Mouse (Mus musculus): ENCODE measurements at regions not wholly inside any gene's neighbourhood (a gene's known extent, or its start where the extent isn't known, plus 50 kb on each side); places are given as distances from the start of the nearest gene placed in this dataset.

GRCm38 (mm10) chr7:128834894-128835293, 90.2 kb downstream of the Sec23ip start:
- DNase-seq, result no peak

GRCm38 (mm10) chr7:128836435-128836834, 91.7 kb downstream of the Sec23ip start:
- no peak for DNase-seq

- no peak for DNase-seq
Measured at GRCm38 (mm10) chr7:128842561-128842960, 97.8 kb downstream of the Sec23ip start.

GRCm38 (mm10) chr7:128843576-128843975, 98.8 kb downstream of the Sec23ip start:
- no peak for DNase-seq

- no peak for DNase-seq
Measured at GRCm38 (mm10) chr7:128849261-128849660, 104.5 kb downstream of the Sec23ip start.

GRCm38 (mm10) chr7:128854193-128854592, 109.5 kb downstream of the Sec23ip start:
- no peak for DNase-seq

GRCm38 (mm10) chr7:128854690-128855343, 110.1 kb downstream of the Sec23ip start:
- no peak for DNase-seq

- peak; percentile 62 for DNase-seq
Measured at GRCm38 (mm10) chr7:128860141-128860540, 115.4 kb downstream of the Sec23ip start.

- DNase-seq, result no peak
Measured at GRCm38 (mm10) chr7:128860709-128861108, 116.0 kb downstream of the Sec23ip start.

- DNase-seq, result no peak
Measured at GRCm38 (mm10) chr7:128861376-128861775, 116.6 kb downstream of the Sec23ip start.

GRCm38 (mm10) chr7:128868799-128869198, 124.1 kb downstream of the Sec23ip start:
- DNase-seq, result no peak

- no peak for DNase-seq
Measured at GRCm38 (mm10) chr7:128884015-128884414, 139.3 kb downstream of the Sec23ip start.

GRCm38 (mm10) chr7:128885551-128885950, 140.8 kb downstream of the Sec23ip start:
- no peak for DNase-seq

- DNase-seq, result no peak
Measured at GRCm38 (mm10) chr7:128910134-128910533, 165.4 kb downstream of the Sec23ip start.

- DNase-seq, result no peak
Measured at GRCm38 (mm10) chr7:128937976-128938730, 193.4 kb downstream of the Sec23ip start.

- DNase-seq, result no peak
Measured at GRCm38 (mm10) chr7:128960575-128960974, 215.8 kb downstream of the Sec23ip start.

- DNase-seq, result no peak
Measured at GRCm38 (mm10) chr7:128979904-128980303, 235.2 kb downstream of the Sec23ip start.

- no peak for DNase-seq
Measured at GRCm38 (mm10) chr7:128980827-128981226, 236.1 kb downstream of the Sec23ip start.

- no peak for DNase-seq
Measured at GRCm38 (mm10) chr7:128998759-128999158, 254.0 kb downstream of the Sec23ip start.

- DNase-seq, result no peak
Measured at GRCm38 (mm10) chr7:129002419-129002818, 254.4 kb upstream of the Plpp4 start.

- DNase-seq, result no peak
Measured at GRCm38 (mm10) chr7:129003150-129003549, 253.7 kb upstream of the Plpp4 start.

GRCm38 (mm10) chr7:129016353-129016752, 240.5 kb upstream of the Plpp4 start:
- no peak for DNase-seq

- DNase-seq, result no peak
Measured at GRCm38 (mm10) chr7:129027116-129027515, 229.7 kb upstream of the Plpp4 start.

- DNase-seq, result no peak
Measured at GRCm38 (mm10) chr7:129048023-129048422, 208.8 kb upstream of the Plpp4 start.
